Comparison of ENCODE assay signal across 9 mouse cellular contexts in genomic region chr2:158317026-158317425, GRCm38 (mm10). TPM values are rescaled to one million over a fixed set of nuclear protein-coding genes. Genes with fewer than 3 reads are reported as not detected.
DNase-seq lines count a peak whose midpoint lies in the region; ATAC-seq and TF ChIP-seq lines count a peak whose summit lies in the region.
"Had no signal": no experiment of that assay in that cellular context is flagged by ENCODE, and none has a peak within 500 bp of the region (broad histone marks: within the 10 kb centered on the region; RNA-seq: fewer than 3 reads in every experiment).

No protein-coding gene starts in this region.

- WGBS in lung, embryonic 14.5 days = 15% methylated on average over 5 of the region's 5 CpGs

- peak; percentile 56 for ATAC-seq in CD4-positive, CD25-positive, alpha-beta regulatory T cell, adult 4 months
- ATAC-seq in common myeloid progenitor, adult 5-6 weeks (replicated peaks; ENCODE audit: low read depth, poor library complexity, severe bottlenecking) = peak; percentile 76
- ATAC-seq in granulocyte monocyte progenitor cell, adult 5-6 weeks (replicated peaks; ENCODE audit: poor library complexity, severe bottlenecking) = peak; percentile 58
- peak; percentile 31; the same call in 1 of the 2 replicates for ATAC-seq in lung, embryonic 14.5 days (ENCODE audit: insufficient read depth)
- ATAC-seq in monocyte, adult 5-6 weeks (replicated peaks; ENCODE audit: insufficient number of reproducible peaks, low FRiP score, low TSS enrichment, poor library complexity, severe bottlenecking) = no peak

- no peaks in the 10 kb centered on the region for H3K27me3 ChIP-seq in lung, embryonic 14.5 days (ENCODE audit: insufficient read depth, low read length)

- peak; percentile 41 for DNase-seq in 3134 (ENCODE audit: extremely low read depth, insufficient read length, low spot score)
- DNase-seq in layer of hippocampus, adult 11-12 months (ENCODE audit: low spot score) = peak; percentile 74
- DNase-seq in lung, embryonic 14.5 days = peak; percentile 83
- DNase-seq in ovary, postnatal 10 days (ENCODE audit: low spot score) = peak; percentile 24

- H3K4me3 ChIP-seq in lung, embryonic 14.5 days (ENCODE audit: low read depth, low read length) = no peak overlapping the region

- no peaks in the 10 kb centered on the region for H3K4me1 ChIP-seq in lung, embryonic 14.5 days (ENCODE audit: insufficient read depth)

- H3K9ac ChIP-seq in lung, embryonic 14.5 days = no peak overlapping the region

- H3K4me2 ChIP-seq in lung, embryonic 14.5 days = no peak overlapping the region

- no peaks in the 10 kb centered on the region for H3K36me3 ChIP-seq in lung, embryonic 14.5 days (ENCODE audit: insufficient read depth)

- peak; percentile 77 for TF ChIP-seq CTCF in lung, embryonic 14.5 days (IDR thresholded peaks at IDR 0.05; ENCODE audit: low read depth)

- no peak overlapping the region for H3K27ac ChIP-seq in lung, embryonic 14.5 days (ENCODE audit: low read depth)

- no peaks in the 10 kb centered on the region for H3K9me3 ChIP-seq in lung, embryonic 14.5 days (ENCODE audit: low read depth, low read length)

RNA-seq across cellular contexts. Expression of gene Lbp, which starts 10.7 kb away (rescaled TPM):
- 1 to 10 TPM in 1 of 2 experiments, not detected in 1; 1.3 TPM for polyA plus RNA-seq in CD4-positive, CD25-positive, alpha-beta regulatory T cell, adult 4 months (2017; shearing (Covaris generic))
- total RNA-seq in common myeloid progenitor, adult 5-6 weeks (2017) = 34.2 and 47.6 TPM in 2 replicates
- 84.4 and 140 TPM in 2 replicates for total RNA-seq in granulocyte monocyte progenitor cell, adult 5-6 weeks (2014; fragmentation: Nextera tagmentation)
- 200 and 215 TPM in 2 replicates for total RNA-seq in granulocyte monocyte progenitor cell, adult 5-6 weeks (2017)
- polyA plus RNA-seq in lung, embryonic 14.5 days (2014; fragmentation: Nextera tagmentation; extraction: Ambion mirVana) = 8.3 and 9.9 TPM in 2 replicates
- total RNA-seq in monocyte, adult 5-6 weeks (2017) = 0.48 to 0.49 TPM in 2 of 3 replicates, not detected in the other

RNA-seq across cellular contexts. Expression of gene Snhg11, which starts 58.4 kb away (rescaled TPM):
- under 1 TPM in 1 of 2 experiments, not detected in 1; 0.09 TPM for polyA plus RNA-seq in CD4-positive, CD25-positive, alpha-beta regulatory T cell, adult 4 months (2017; shearing (Covaris generic))
- total RNA-seq in common myeloid progenitor, adult 5-6 weeks (2017) = not detected in 2 replicates
- total RNA-seq in granulocyte monocyte progenitor cell, adult 5-6 weeks (2014; fragmentation: Nextera tagmentation) = 0.04 TPM in 1 of 2 replicates, not detected in the other
- total RNA-seq in granulocyte monocyte progenitor cell, adult 5-6 weeks (2017) = 0.21 TPM in 1 of 2 replicates, not detected in the other
- polyA plus RNA-seq in lung, embryonic 14.5 days (2014; fragmentation: Nextera tagmentation; extraction: Ambion mirVana) = 0.96 and 1.7 TPM in 2 replicates
- total RNA-seq in monocyte, adult 5-6 weeks (2017) = not detected in 3 replicates

RNA-seq across cellular contexts. Expression of gene Bpi, which starts 59.1 kb away (rescaled TPM):
- not detected for polyA plus RNA-seq in CD4-positive, CD25-positive, alpha-beta regulatory T cell, adult 4 months (2017; shearing (Covaris generic))
- not detected in 2 replicates for total RNA-seq in common myeloid progenitor, adult 5-6 weeks (2017)
- total RNA-seq in granulocyte monocyte progenitor cell, adult 5-6 weeks (2014; fragmentation: Nextera tagmentation) = not detected in 2 replicates
- not detected in 2 replicates for total RNA-seq in granulocyte monocyte progenitor cell, adult 5-6 weeks (2017)
- polyA plus RNA-seq in lung, embryonic 14.5 days (2014; fragmentation: Nextera tagmentation; extraction: Ambion mirVana) = not detected in 2 replicates
- not detected in 3 replicates for total RNA-seq in monocyte, adult 5-6 weeks (2017)
- total RNA-seq: gastrocnemius, postnatal 4 days had no signal

Comparison
In these comparisons a context has a peak if more than half of its experiments do, and no peak if none do; other contexts are left out.
1. DNase-seq: peak in every context shown above with its lines; median percentile 83 in lung, embryonic 14.5 days; 74 in layer of hippocampus, adult 11-12 months; 41 in 3134; 24 in ovary, postnatal 10 days.
2. RNA of gene Lbp, which starts 10.7 kb away (total RNA-seq): 84.4 to 215 TPM in granulocyte monocyte progenitor cell, adult 5-6 weeks and 34.2 to 47.6 TPM in common myeloid progenitor, adult 5-6 weeks; 0.48 to 0.49 TPM in monocyte, adult 5-6 weeks; every median in the first group is over 10 times any median in the second.